Mouse (Mus musculus): Measurements from ENCODE around the gene S100a13. TPM values are rescaled to one million over a fixed set of nuclear protein-coding genes. Genes with fewer than 3 reads are reported as not detected.
A peak's percentile ranks its signal among the peaks of the same experiment; 100 is the strongest.

The S100a13 gene
- polyA plus RNA-seq, 1 experiment from 2014 or later, result 27.3 TPM

- Histone ChIP-seq H3K36me3 (ENCODE audit: insufficient read depth) (peaks cover 36% of the 10 kb centered on the region), H3K27me3 (ENCODE audit: insufficient read depth, low read length) (no peaks in the 10 kb centered on the region), H3K27ac (ENCODE audit: low read depth) (no peak overlapping the region), H3K9me3 (ENCODE audit: low read depth, low read length) (no peaks in the 10 kb centered on the region), H3K4me2 (no peak overlapping the region), H3K4me1 (ENCODE audit: insufficient read depth) (0 out of 2 replicates have a peak, but pooled peaks cover 3% of the 10 kb centered on the region), H3K9ac (no peak overlapping the region), H3K4me3 (ENCODE audit: low read depth, low read length) (no peak overlapping the region)
- peak; percentile 35; the same call in 1 of the 2 replicates for TF ChIP-seq CTCF (IDR thresholded peaks at IDR 0.05; ENCODE audit: low read depth)
- ATAC-seq (ENCODE audit: insufficient read depth) (0 out of 2 replicates have a peak, but pooled peaks have one; percentile 8), DNase-seq (peak; percentile 41)
- 42% methylated on average over 2 of the region's 2 CpGs for WGBS
Observed at GRCm38 (mm10) chr3:90491350-90491749, 22.9 kb upstream of the S100a13 start.

GRCm38 (mm10) chr3:90493831-90494540 is 20.2 kb upstream of the S100a13 start:
- no peaks in the 10 kb centered on the region for H3K27me3 ChIP-seq (ENCODE audit: insufficient read depth, low read length)
- H3K9me3 ChIP-seq (ENCODE audit: low read depth, low read length), result no peaks in the 10 kb centered on the region
- H3K9ac ChIP-seq, result no peak overlapping the region
- H3K4me3 ChIP-seq (ENCODE audit: low read depth, low read length), result no peak overlapping the region
- H3K27ac ChIP-seq (ENCODE audit: low read depth), result peak overlapping the region; percentile 54
- DNase-seq (no peak), ATAC-seq (ENCODE audit: insufficient read depth) (no peak)
- peaks cover 37% of the 10 kb centered on the region for H3K36me3 ChIP-seq (ENCODE audit: insufficient read depth)
- WGBS, result 60% methylated on average over 4 of the region's 4 CpGs
- 0 out of 2 replicates have a peak, but pooled peaks cover 3% of the 10 kb centered on the region for H3K4me1 ChIP-seq (ENCODE audit: insufficient read depth)
- TF ChIP-seq CTCF (IDR thresholded peaks at IDR 0.05; ENCODE audit: low read depth), result no peak
- H3K4me2 ChIP-seq, result no peak overlapping the region

- no peak overlapping the region for H3K9ac ChIP-seq
- no peak overlapping the region for H3K4me3 ChIP-seq (ENCODE audit: low read depth, low read length)
- peaks cover 49% of the 10 kb centered on the region for H3K36me3 ChIP-seq (ENCODE audit: insufficient read depth)
- no peaks in the 10 kb centered on the region for H3K9me3 ChIP-seq (ENCODE audit: low read depth, low read length)
- no peak for ATAC-seq (ENCODE audit: insufficient read depth)
- no peak overlapping the region for H3K4me2 ChIP-seq
- 87% methylated on average over 7 of the region's 7 CpGs for WGBS
- no peak overlapping the region for H3K27ac ChIP-seq (ENCODE audit: low read depth)
- no peak for DNase-seq
- no peaks in the 10 kb centered on the region for H3K4me1 ChIP-seq (ENCODE audit: insufficient read depth)
- H3K27me3 ChIP-seq (ENCODE audit: insufficient read depth, low read length), result no peaks in the 10 kb centered on the region
- no peak for TF ChIP-seq CTCF (IDR thresholded peaks at IDR 0.05; ENCODE audit: low read depth)
Observed at GRCm38 (mm10) chr3:90495850-90496525, 18.2 kb upstream of the S100a13 start.

- H3K36me3 ChIP-seq (ENCODE audit: insufficient read depth), result peaks cover 65% of the 10 kb centered on the region
Observed at GRCm38 (mm10) chr3:90497597-90497996, 16.6 kb upstream of the S100a13 start.

GRCm38 (mm10) chr3:90503444-90503843 is 10.8 kb upstream of the S100a13 start:
- no peak overlapping the region for H3K27ac ChIP-seq (ENCODE audit: low read depth)
- DNase-seq (no peak), ATAC-seq (ENCODE audit: insufficient read depth) (no peak)
- H3K4me1 ChIP-seq (ENCODE audit: insufficient read depth), result peaks cover 10% of the 10 kb centered on the region
- no peaks in the 10 kb centered on the region for H3K27me3 ChIP-seq (ENCODE audit: insufficient read depth, low read length)
- peaks cover 90% of the 10 kb centered on the region for H3K36me3 ChIP-seq (ENCODE audit: insufficient read depth)
- 58% methylated on average over 4 of the region's 4 CpGs for WGBS
- no peak for TF ChIP-seq CTCF (IDR thresholded peaks at IDR 0.05; ENCODE audit: low read depth)
- H3K4me3 ChIP-seq (ENCODE audit: low read depth, low read length), result no peak overlapping the region
- no peak overlapping the region for H3K9ac ChIP-seq
- no peaks in the 10 kb centered on the region for H3K9me3 ChIP-seq (ENCODE audit: low read depth, low read length)
- no peak overlapping the region for H3K4me2 ChIP-seq

More at GRCm38 (mm10) chr3:90497597-90497996, 16.6 kb upstream of the S100a13 start:
- no peak for TF ChIP-seq CTCF (IDR thresholded peaks at IDR 0.05; ENCODE audit: low read depth)
- Histone ChIP-seq H3K27me3 (ENCODE audit: insufficient read depth, low read length) (no peaks in the 10 kb centered on the region), H3K9ac (no peak overlapping the region), H3K4me2 (no peak overlapping the region), H3K4me3 (ENCODE audit: low read depth, low read length) (no peak overlapping the region), H3K4me1 (ENCODE audit: insufficient read depth) (no peaks in the 10 kb centered on the region), H3K27ac (ENCODE audit: low read depth) (no peak overlapping the region), H3K9me3 (ENCODE audit: low read depth, low read length) (no peaks in the 10 kb centered on the region)
- ATAC-seq (ENCODE audit: insufficient read depth) (no peak), DNase-seq (no peak)

- H3K9ac ChIP-seq, result no peak overlapping the region
- H3K4me3 ChIP-seq (ENCODE audit: low read depth, low read length), result no peak overlapping the region
- ATAC-seq (ENCODE audit: insufficient read depth), result no peak
- WGBS, result 88% methylated on average over 5 of the region's 5 CpGs
- peak; percentile 36 for DNase-seq
- no peaks in the 10 kb centered on the region for H3K9me3 ChIP-seq (ENCODE audit: low read depth, low read length)
- H3K27me3 ChIP-seq (ENCODE audit: insufficient read depth, low read length), result no peaks in the 10 kb centered on the region
- TF ChIP-seq CTCF (IDR thresholded peaks at IDR 0.05; ENCODE audit: low read depth), result no peak
- no peak overlapping the region for H3K4me2 ChIP-seq
- H3K27ac ChIP-seq (ENCODE audit: low read depth), result no peak overlapping the region
- H3K4me1 ChIP-seq (ENCODE audit: insufficient read depth), result peaks cover 10% of the 10 kb centered on the region
- peaks cover 73% of the 10 kb centered on the region for H3K36me3 ChIP-seq (ENCODE audit: insufficient read depth)
Observed at GRCm38 (mm10) chr3:90505216-90505615, 9.0 kb upstream of the S100a13 start.

- DNase-seq, result no peak
- H3K27me3 ChIP-seq (ENCODE audit: insufficient read depth, low read length), result no peaks in the 10 kb centered on the region
- TF ChIP-seq CTCF (IDR thresholded peaks at IDR 0.05; ENCODE audit: low read depth), result no peak
- ATAC-seq (ENCODE audit: insufficient read depth), result no peak
- H3K27ac ChIP-seq (ENCODE audit: low read depth), result no peak overlapping the region
- H3K4me3 ChIP-seq (ENCODE audit: low read depth, low read length), result no peak overlapping the region
- no peak overlapping the region for H3K9ac ChIP-seq
- H3K4me2 ChIP-seq, result no peak overlapping the region
- peaks cover 64% of the 10 kb centered on the region for H3K36me3 ChIP-seq (ENCODE audit: insufficient read depth)
- no peaks in the 10 kb centered on the region for H3K9me3 ChIP-seq (ENCODE audit: low read depth, low read length)
- H3K4me1 ChIP-seq (ENCODE audit: insufficient read depth), result peaks cover 10% of the 10 kb centered on the region
- 60% methylated on average over 3 of the region's 3 CpGs for WGBS
Observed at GRCm38 (mm10) chr3:90506362-90506761, 7.9 kb upstream of the S100a13 start.
